Mouse (Mus musculus) stomach, postnatal 0 days (tissue): ENCODE results near the gene Arhgef28.

Experiments used
- CTCF ChIP-seq: IDR thresholded peaks from 2 replicates; pipeline ENCODE4 v1.5.1; 2016; ENCODE audit warnings: antibody characterized with exemption, low read depth, mild to moderate bottlenecking, moderate library complexity
- EP300 ChIP-seq: optimal IDR thresholded peaks from 2 replicates; pipeline ENCODE3; 2016; ENCODE audit warnings: antibody characterized with exemption

DNA sequence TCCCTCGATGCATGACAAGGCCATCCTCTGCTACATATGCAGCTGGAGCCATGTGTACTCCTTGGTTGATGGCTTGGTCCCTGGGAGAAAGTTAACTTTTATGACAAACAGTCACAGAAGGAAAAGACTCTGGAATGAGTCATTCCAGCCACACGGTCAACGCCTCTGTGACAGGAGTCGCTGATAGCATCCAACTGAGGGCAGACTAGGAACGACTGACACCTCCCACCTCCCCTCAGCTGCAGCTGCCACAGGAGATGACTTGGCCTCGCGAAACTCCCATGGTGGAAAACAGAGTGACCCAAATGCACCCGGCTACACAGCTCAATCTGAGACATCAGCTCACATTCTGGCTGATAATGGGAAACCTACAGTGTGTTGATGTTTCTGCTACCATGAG lies 215.3 kb downstream of the Arhgef28 start:
- TF ChIP-seq CTCF (no peak), EP300 (no peak)
